Mouse (Mus musculus) v-Abl transformed pro-B cells (cell line): ENCODE measurements around the gene Zfp462.
"Not testable (repeated sequence)": the region's sequence is repeated elsewhere in the genome, so short reads cannot be mapped to it uniquely, and the experiment has no call there.

Experiments used
- in situ Hi-C, 2 experiments: fragments of 400-800 bp; cut with MboI; formaldehyde crosslinking; loops; one replicate each; pipeline ENCODE4 v1.15.1; 2025; ENCODE audit not compliant: unreplicated experiment in 2 of 2

Zfp462 gene

GRCm38 (mm10) chr4:54944921-54945430 is at the start of gene Zfp462:
Gene Zfp462 (plus strand): TSS chr4:54945048.
- in situ Hi-C loops: loop anchor here (10.0 kb wide), 3 partner anchors 280 to 510 kb away; no protein-coding TSS in a partner anchor

GRCm38 (mm10) chr4:54896017-54896416 is 48.8 kb upstream of the Zfp462 start:
- in situ Hi-C loops: no loop called here

- in situ Hi-C loops: no loop called here
Observed at GRCm38 (mm10) chr4:54904641-54905040, 40.2 kb upstream of the Zfp462 start.

DNA sequence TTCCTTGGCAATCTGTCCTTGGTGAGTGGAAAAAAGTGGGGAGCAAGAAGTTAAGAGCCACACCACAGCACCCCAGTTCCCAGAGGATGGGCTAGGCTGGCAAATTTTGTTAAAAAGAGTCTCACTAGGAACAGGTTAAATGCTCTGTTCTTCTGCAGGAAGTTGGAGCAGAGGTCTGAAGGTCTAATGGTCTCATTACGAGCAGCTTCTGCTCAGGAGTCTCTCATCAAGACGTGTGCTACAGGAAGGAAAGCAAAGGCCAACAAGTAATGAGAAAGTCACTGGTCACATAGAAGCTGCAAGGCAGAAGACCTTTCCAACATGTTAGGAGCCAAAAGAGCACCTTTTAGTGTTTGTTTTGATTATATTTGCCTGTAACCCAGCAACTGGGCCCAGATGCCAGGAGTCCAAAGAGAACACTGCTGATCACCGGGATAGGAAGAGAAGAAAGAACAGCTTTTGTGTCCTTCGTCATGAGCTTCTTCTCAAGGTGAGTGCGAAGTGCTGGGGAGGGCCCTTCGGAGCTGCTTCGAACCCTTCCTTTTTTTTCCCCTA is 39.4 kb upstream of the Zfp462 start:
- in situ Hi-C loops: no loop called here

DNA sequence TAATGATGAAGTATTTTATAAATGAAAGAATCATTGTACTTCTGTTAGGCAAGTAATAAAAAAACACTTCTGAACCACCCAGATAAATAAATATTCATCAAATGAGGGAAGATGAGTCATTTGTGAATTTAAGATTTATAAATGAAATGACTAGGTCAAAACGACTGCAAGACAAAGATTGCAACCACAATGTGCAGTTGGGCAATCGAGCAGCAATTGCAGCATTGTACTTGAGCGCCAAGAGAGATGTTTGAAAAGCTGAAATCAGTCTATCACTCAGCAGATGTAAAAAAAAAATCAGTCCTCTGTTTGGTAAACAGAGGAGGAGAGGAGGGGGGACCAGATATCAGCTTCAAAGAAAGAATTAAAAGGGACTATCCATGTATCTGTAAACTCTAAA is 34.5 kb upstream of the Zfp462 start:
- in situ Hi-C loops: no loop called here

- in situ Hi-C loops: no loop called here
Observed at GRCm38 (mm10) chr4:54918276-54918675, 26.6 kb upstream of the Zfp462 start.

GRCm38 (mm10) chr4:54923386-54923785 is 21.5 kb upstream of the Zfp462 start:
- in situ Hi-C loops: no loop called here

DNA sequence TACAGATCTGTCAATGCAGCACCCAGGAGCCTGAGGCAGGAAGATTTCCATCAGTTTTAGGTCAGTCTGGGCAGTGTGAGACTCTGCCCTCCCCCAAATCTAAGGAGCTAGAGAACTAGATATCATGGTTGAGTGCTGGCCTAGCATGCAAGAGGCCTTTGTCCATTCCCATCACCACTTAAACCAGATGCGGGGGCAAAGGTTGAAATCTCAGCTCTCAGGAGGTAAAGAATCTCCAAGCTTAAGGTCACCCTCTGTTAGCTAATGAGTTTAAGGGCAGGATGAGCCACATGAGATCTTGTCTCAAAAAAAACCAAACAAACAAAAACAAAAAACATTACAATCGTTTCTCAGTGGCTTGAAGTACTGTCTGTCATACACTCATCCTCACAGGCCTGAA is 20.5 kb upstream of the Zfp462 start:
- in situ Hi-C loops: no loop called here

GRCm38 (mm10) chr4:54926456-54926855 is 18.4 kb upstream of the Zfp462 start:
- in situ Hi-C loops: not testable (repeated sequence)

DNA sequence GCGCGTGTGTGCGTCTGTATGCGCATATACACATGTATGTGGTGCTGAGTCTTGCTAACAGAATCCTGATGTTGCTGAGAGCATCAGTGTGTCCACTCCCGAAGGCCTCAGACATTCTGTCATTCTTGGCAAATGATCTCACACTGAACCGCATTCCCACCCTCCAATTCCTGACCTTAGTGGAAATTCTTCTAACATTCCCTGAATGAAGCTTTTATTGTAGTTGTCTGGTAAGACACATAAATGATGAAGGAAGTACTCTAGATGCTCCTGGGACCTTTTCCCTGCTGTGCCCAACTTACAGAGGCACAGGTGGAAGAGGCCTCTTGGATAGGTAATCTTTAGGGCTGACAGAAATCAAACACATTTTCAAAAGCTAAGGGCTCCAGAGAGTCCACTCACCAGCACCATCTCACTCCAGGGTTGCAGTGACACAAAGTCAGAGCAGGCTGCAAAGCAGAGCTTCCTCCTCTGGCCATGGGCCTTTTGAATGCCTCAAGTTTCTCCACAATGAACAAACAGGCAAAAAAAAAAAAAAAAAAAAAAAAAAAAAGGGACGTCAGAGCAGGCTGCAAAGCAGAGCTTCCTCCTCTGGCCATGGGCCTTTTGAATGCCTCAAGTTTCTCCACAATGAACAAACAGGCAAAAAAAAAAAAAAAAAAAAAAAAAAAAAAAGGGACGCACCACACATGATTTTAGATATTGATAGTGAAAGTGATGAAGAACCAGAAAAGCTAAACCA is 17.4 kb upstream of the Zfp462 start:
- in situ Hi-C loops: not testable (repeated sequence)

- in situ Hi-C loops: no loop called here
Observed at GRCm38 (mm10) chr4:54929686-54930085, 15.2 kb upstream of the Zfp462 start.

GRCm38 (mm10) chr4:54932668-54933067 is 12.2 kb upstream of the Zfp462 start:
- in situ Hi-C loops: no loop called here

GRCm38 (mm10) chr4:54937161-54937560 is 7.7 kb upstream of the Zfp462 start:
- in situ Hi-C loops: no loop called here

GRCm38 (mm10) chr4:54945603-54946445 is 976 bp downstream of the Zfp462 start:
- in situ Hi-C loops: loop anchor here (10.0 kb wide), 3 partner anchors 279 to 511 kb away; no protein-coding TSS in a partner anchor

GRCm38 (mm10) chr4:54946662-54947055 is 1.8 kb downstream of the Zfp462 start:
- in situ Hi-C loops: loop anchor here (10.0 kb wide), 3 partner anchors 278 to 512 kb away; no protein-coding TSS in a partner anchor

DNA sequence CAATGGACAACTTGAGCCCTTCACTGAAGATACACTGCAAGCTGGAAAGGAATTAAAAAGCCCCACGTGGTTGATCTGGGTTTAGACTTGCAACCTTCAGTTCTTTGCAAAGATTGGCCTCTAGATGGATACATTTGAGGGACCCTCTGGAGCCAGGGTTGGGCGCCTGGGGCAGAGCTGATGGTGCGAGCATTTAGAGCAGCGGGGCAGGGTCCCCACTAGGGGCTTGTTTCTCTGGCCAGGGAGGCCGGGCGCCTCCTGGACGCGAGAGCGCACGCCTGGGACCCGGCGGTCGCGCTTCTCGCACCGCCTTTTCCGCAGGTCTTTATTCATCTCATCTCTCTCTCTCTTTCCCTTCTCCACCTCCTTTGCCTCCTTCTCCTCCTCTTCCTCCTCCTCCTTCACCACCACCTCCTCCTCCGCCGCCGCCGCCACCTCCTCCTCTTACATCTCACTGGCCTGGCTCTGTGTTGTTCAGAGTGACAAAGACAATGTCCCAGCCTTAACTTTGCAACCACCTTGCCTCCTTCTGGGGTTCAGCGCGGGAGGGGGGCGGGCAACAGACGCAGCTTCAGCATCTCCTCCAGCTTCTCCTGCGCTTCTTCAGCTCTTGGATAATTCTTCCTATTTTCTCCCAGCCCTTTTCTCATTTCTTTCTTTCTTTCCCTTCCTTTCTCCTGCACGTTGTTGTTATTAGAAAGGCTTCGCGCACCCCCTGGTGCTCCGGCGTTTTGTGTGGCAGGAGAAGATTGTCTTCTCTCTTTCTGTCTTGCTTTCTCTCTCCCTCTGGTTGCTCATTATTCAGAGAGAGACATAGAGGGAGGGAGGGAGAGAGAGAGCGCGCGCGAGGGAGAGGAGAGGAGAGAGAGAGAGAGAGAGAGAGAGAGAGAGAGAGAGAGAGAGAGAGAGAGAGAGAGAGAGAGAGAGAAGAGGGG is 2.5 kb downstream of the Zfp462 start:
- in situ Hi-C loops: loop anchor here (10.0 kb wide), 3 partner anchors 277 to 513 kb away; no protein-coding TSS in a partner anchor

DNA sequence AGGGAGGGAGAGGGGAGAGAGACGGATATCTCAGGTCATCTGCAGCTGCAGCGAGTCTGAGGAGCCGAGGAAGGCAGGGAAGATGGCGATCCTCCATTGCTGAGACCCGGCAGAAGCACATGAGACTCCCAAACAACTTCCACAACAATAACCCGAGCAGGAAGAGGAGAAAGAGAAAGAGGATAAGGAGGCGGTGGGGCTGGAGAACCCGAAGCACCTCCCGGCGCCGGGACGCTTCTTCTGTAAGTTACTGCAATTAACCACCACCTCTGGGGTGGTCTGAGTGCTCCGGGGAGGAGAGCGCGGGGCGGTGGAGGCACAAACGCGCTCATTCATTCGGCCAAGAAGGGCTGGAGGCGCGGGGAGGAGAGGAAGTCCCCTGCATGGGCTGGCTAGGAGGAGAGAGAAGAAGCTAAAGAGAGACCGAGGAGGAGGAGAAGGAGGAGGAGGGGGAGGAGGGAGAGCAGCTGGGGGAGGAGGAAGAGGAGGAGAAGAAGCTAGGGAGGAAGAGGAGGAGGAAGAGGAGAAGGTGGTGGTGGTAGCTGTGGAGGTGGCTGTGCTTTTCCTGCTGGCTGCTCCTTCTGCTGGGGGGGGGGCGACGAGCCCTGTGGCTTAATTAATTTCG is 3.3 kb downstream of the Zfp462 start:
- in situ Hi-C loops: loop anchor here (10.0 kb wide), 3 partner anchors 277 to 513 kb away; no protein-coding TSS in a partner anchor

DNA sequence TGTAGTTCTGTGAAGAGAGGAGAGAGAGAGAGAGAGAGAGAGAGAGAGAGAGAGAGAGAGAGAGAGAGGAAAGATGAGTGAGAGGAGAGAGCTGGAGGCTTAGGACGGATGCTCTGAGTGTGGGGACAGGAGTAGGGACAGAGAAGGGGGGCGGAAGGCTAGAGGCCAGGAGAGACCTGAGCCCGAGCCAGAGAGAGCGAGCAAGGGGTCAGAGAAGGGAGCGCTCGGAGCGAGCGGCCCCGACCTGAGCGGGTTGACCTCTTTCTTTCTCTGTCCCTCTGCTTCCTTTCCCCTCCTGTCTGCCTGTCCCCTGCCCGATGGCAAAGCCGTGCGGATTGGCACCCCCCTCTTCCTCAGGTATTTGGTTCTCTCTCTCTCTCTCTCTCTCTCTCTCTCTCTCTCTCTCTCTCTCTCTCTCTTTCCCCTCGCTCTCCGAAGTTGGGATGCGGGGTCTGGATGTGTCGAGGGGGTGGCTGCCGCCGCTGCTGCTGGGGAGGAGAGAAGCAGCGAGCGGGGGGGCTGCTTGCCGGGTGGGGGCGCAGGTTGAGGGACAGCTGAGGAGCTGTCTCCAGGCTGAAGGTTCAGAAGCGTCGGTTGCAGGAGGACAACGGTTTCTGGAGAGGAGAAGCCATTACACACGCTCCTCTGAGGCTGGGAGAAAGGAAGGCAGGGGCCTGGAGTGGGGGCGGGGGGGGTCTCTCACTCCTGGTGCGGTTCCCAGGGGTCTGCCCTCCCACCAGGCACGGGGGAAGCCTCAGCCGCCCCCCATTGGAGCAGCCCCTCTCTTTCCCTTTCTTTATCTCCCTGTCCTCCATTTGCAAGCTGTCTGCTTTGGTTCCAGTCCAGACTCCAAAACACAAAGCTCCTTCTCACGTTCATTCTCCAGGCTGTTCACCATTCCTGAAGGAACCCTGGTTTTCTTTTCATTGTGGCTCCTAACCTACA is 4.0 kb downstream of the Zfp462 start:
- in situ Hi-C loops: loop anchor here (10.0 kb wide), 3 partner anchors 276 to 514 kb away; no protein-coding TSS in a partner anchor
